Mouse (Mus musculus) cerebellum, postnatal 10 days (tissue): Measurements from ENCODE around the gene Cpsf6.

Experiments
- DNase-seq, 2 experiments: peaks; one replicate each; pipeline ENCODE4 v3.0.0; 2021; ENCODE audit warnings: mixed read lengths in 2 of 2

Cpsf6 gene

DNA sequence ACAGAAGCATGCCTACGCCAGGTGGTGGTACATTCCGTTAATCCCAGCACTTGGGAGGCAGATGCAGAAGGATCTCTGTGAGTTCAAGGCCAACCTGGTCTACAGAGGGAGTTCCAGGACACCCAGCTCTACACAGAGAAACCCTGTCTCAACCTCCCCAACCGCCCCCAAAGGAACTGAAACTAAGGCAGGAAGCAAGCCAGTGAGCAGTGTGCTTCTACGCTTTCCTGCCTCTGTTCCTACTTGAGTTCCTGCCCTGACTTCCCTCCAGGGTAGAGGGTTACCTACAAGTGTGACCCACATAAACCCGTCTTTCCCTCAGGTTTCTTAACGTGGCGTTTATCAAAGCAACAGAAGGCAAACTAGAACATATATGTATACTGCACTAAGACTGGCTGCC lies 56.0 kb downstream of the Cpsf6 start:
- DNase-seq = no peak

DNA sequence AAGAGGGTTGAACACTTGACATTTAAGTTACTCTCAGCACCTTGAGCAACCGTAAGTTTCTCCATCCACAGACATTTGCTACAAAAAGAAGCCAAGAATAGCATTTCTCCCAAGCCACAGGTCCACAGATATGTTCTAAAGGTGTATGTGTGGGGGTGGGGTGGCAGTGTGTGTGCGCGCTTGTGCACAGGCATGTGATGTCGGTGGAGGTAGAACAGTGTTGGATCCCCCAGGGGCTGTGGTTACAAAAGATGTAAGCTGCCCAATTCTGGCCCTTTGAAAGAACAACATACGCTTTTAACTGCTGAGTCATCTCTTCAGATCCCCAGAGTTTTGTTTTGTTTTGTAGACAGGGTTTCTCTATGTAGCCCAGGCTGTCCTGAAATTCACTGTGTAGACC lies 57.2 kb downstream of the Cpsf6 start:
- DNase-seq = no peak

GRCm38 (mm10) chr10:117320571-117320981 lies 59.2 kb downstream of the Cpsf6 start:
- DNase-seq = no peak

- DNase-seq = no peak
Measured at GRCm38 (mm10) chr10:117316391-117316790, 63.4 kb downstream of the Cpsf6 start.

GRCm38 (mm10) chr10:117313133-117313532 lies 66.7 kb downstream of the Cpsf6 start:
- DNase-seq = no peak

- DNase-seq = no peak
Measured at GRCm38 (mm10) chr10:117312168-117312567, 67.6 kb downstream of the Cpsf6 start.

DNA sequence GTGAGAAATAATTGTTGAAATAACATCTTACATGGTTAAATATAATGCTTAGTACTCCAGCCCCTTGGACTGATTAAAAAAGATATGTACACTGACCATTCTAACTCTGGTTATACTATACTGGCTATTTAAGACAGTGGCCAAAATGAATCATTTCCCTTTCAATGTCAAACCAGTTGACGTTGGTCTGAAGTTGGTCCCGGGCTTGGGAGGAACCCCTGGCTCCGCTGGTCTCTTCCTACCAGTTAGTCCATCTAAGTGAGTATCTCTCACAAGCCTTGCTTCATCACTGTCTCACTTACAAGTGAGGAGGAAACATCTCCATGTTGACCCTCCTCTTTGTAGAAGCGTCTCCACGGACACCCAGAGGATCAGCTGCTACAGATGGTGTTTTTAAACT lies 75.4 kb downstream of the Cpsf6 start:
- no peak for DNase-seq

DNA sequence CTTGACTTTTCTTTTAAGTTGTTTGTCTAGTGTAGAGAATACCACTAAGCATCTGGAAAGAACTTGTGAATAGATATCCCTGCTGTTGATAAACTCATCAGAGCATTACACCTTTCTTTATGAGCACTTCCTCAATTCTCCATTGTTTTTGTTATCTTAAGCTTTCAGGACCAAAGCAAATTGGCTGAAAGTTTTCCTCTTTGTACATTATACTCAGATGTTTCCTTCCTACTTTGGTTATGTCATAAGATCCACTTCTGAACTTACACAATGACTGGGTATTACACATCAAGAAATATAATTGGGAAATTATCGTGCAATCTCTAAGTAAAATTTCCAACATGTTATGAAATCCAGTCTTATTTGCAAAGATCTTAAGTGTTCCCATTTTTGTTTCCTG lies 78.1 kb downstream of the Cpsf6 start:
- DNase-seq = no peak

GRCm38 (mm10) chr10:117299901-117300520 lies 79.8 kb downstream of the Cpsf6 start:
- DNase-seq = no peak

DNA sequence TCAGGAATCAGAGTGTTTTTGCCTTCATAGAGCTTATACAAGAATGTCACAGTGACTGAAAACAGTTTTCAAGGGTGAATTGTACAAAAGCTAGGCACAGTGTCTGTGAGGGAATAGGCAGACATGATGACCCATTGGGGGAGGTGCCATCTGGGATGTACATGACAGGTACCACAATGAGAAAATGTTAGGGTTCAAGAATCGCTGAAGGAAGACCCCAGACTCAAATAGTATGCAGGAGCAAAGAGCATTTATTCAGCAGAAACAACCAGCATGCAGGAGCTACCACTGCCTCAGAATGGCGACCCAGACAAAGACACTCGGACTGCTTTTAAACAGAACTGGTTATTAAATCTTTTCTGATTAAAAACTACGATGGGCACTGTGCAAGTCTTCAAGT lies 80.7 kb downstream of the Cpsf6 start:
- no peak for DNase-seq

DNA sequence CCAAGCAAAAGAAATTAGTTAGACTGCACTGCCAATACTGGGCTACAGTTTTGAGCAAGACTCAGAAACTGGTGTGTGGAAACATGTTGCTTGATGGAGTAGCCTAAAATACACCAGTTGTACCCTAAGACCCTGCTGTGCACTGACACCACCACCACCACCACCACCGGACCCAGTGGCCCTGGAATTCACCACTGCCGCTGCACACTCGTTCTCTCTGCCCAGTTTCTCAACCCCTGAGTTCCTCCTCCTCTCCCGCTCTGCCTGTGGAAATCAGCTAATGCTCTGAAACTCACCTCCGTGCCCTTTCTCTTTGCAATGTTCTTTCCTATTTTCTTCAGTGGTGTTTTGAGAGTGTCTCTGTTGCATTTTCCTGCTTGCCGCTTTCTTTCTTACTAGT lies 81.5 kb downstream of the Cpsf6 start:
- no peak for DNase-seq
